Mouse (Mus musculus): ENCODE data around the gene Gm45208. TPM values are rescaled to one million over a fixed set of nuclear protein-coding genes. Genes with fewer than 3 reads are reported as not detected.

Gm45208 gene
- total and polyA plus RNA-seq, 2 experiments from 2014 or later = 0.71 TPM; not detected in 1

DNA sequence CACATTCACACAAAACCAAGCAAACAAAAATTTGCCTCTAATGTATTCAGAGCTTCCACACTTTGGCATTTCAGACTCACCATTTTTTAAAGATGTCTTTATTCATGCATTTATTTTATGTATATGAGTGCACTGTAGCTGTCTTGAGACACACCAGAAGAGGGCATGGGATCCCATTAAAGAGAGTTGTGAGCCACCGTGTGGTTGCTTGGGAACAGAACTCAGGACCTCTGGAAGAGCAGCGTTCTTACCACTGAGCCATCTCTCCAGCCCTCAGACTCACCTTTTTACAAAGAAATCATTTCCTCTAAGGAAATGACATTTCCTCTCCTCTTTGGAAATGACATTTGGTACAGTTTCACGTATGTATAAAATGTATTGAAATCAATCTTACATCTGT, 43.1 kb upstream of the Gm45208 start:
- H3K27me3 ChIP-seq (ENCODE audit: insufficient read depth, low read length) = no peaks in the 10 kb centered on the region
- ATAC-seq (ENCODE audit: low FRiP score) = no peak
- WGBS = 42% methylated on average over 3 of the region's 3 CpGs
- no peaks in the 10 kb centered on the region for H3K4me1 ChIP-seq (ENCODE audit: insufficient read depth, low read length)
- TF ChIP-seq CTCF (IDR thresholded peaks at IDR 0.05) = no peak; the same call in 1 of the 2 replicates
- no peaks in the 10 kb centered on the region for H3K36me3 ChIP-seq (ENCODE audit: insufficient read depth, low read length)
- H3K4me2 ChIP-seq (ENCODE audit: low read depth, low read length, poor library complexity, severe bottlenecking) = no peak overlapping the region
- H3K9ac ChIP-seq (replicated peaks; ENCODE audit: low read length, poor library complexity, severe bottlenecking) = no peak overlapping the region
- DNase-seq (ENCODE audit: low spot score) = no peak
- H3K27ac ChIP-seq (ENCODE audit: low read depth, low read length) = no peak overlapping the region
- H3K9me3 ChIP-seq (ENCODE audit: low read length) = no peaks in the 10 kb centered on the region
- H3K4me3 ChIP-seq (ENCODE audit: low read depth, low read length) = no peak overlapping the region

DNA sequence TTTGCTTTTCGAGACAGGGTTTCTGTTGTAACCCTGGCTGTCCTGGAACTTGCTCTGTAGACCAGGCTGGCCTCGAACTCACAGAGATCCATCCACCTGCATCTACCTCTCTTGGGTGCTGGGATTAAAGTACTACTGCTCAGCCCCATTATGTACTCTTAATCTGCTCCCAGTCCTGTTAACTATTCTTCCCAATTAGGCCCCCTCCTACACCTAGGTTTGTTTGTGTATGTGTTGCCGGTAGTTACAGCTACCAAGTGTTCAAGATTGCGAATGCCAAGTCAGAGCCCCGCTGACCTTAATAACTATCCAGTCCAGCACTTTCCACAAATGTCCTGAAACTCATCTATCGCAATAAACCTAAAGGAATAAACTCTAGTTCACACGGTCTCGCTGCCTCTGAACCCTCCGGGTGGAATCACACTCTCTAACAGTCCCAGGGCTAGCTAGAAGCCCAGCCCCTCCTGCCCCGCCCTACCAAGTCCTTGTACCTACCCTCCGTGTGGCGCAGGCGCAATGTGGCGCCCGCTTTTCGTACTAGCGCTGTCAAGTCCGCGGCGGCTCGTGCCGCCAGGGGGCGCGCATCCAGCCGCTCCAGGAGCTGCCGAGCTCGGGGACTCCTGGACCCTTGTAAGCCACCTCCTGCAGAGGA, 42.5 kb upstream of the Gm45208 start:
- H3K36me3 ChIP-seq (ENCODE audit: insufficient read depth, low read length) = no peaks in the 10 kb centered on the region
- DNase-seq (ENCODE audit: low spot score) (peak; percentile 87), ATAC-seq (ENCODE audit: low FRiP score) (peak; percentile 85)
- H3K4me1 ChIP-seq (ENCODE audit: insufficient read depth, low read length) = no peaks in the 10 kb centered on the region
- H3K4me3 ChIP-seq (ENCODE audit: low read depth, low read length) = peak overlapping the region; percentile 24
- H3K9ac ChIP-seq (replicated peaks; ENCODE audit: low read length, poor library complexity, severe bottlenecking) = no peak overlapping the region
- WGBS = 26% methylated on average over 27 of the region's 27 CpGs
- no peaks in the 10 kb centered on the region for H3K27me3 ChIP-seq (ENCODE audit: insufficient read depth, low read length)
- no peak overlapping the region for H3K27ac ChIP-seq (ENCODE audit: low read depth, low read length)
- peak; percentile 82 for TF ChIP-seq CTCF (IDR thresholded peaks at IDR 0.05)
- no peaks in the 10 kb centered on the region for H3K9me3 ChIP-seq (ENCODE audit: low read length)
- peak overlapping the region; percentile 45 for H3K4me2 ChIP-seq (ENCODE audit: low read depth, low read length, poor library complexity, severe bottlenecking)

DNA sequence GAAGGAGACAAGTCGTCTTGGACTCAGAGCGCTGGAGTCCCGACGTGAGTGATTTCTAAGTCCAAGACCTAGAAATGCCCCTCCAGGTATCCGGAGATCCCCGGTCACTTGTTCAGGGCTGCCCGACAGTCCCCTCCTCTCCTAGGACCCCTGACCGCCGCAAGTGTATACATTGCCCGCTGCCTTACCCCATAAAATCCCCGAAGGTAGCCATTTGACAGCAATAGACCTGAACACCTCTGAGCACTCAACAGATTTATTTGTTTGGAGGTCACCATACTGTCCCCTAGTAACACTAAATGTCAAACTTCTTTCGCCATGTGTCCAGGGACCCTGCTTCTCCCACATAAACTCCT, 42.0 kb upstream of the Gm45208 start:
- H3K9ac ChIP-seq (replicated peaks; ENCODE audit: low read length, poor library complexity, severe bottlenecking) = no peak overlapping the region
- peak overlapping the region; percentile 24 for H3K4me3 ChIP-seq (ENCODE audit: low read depth, low read length)
- no peak overlapping the region for H3K27ac ChIP-seq (ENCODE audit: low read depth, low read length)
- peak overlapping the region; percentile 45 for H3K4me2 ChIP-seq (ENCODE audit: low read depth, low read length, poor library complexity, severe bottlenecking)
- H3K4me1 ChIP-seq (ENCODE audit: insufficient read depth, low read length) = no peaks in the 10 kb centered on the region
- H3K36me3 ChIP-seq (ENCODE audit: insufficient read depth, low read length) = no peaks in the 10 kb centered on the region
- H3K27me3 ChIP-seq (ENCODE audit: insufficient read depth, low read length) = no peaks in the 10 kb centered on the region
- WGBS = 25% methylated on average over 12 of the region's 12 CpGs
- no peak for ATAC-seq (ENCODE audit: low FRiP score)
- DNase-seq (ENCODE audit: low spot score) = no peak
- no peak for TF ChIP-seq CTCF (IDR thresholded peaks at IDR 0.05)
- no peaks in the 10 kb centered on the region for H3K9me3 ChIP-seq (ENCODE audit: low read length)

DNA sequence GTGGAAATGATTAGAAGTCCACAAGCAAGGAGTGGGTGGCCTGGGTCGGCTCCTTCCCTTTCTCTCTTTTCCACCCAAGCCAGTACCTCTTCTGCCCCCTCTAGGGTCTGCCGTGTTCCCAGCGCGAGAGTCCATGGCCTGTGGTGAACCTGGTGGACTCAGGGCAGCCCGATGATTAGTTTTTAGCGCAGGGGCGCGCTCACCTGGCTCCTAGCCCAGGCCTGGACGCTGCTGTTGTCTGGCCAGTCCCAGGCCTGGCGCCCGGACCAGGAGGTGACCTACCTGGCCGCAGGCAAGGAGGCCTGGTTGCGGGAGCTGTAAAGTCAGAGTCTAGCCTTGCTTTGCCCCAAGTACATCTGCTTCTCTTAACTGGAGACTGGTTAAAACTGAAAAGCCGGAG, 41.2 kb upstream of the Gm45208 start, which contains the start of gene Magix:
Gene Magix (minus strand): TSS at position 388 of the 400 bp plus-strand sequence.
- ATAC-seq (ENCODE audit: low FRiP score) (no peak), DNase-seq (ENCODE audit: low spot score) (no peak)
- H3K36me3 ChIP-seq (ENCODE audit: insufficient read depth, low read length) = no peaks in the 10 kb centered on the region
- 72% methylated on average over 10 of the region's 14 CpGs for WGBS
- no peak within 1 kb of the TSS for H3K9ac ChIP-seq (replicated peaks; ENCODE audit: low read length, poor library complexity, severe bottlenecking)
- H3K4me3 ChIP-seq (ENCODE audit: low read depth, low read length) = peak within 1 kb of the TSS; percentile 24
- TF ChIP-seq CTCF (IDR thresholded peaks at IDR 0.05) = no peak
- no peaks in the 10 kb centered on the region for H3K9me3 ChIP-seq (ENCODE audit: low read length)
- H3K4me2 ChIP-seq (ENCODE audit: low read depth, low read length, poor library complexity, severe bottlenecking) = peak within 1 kb of the TSS; percentile 45
- no peaks in the 10 kb centered on the region for H3K27me3 ChIP-seq (ENCODE audit: insufficient read depth, low read length)
- H3K4me1 ChIP-seq (ENCODE audit: insufficient read depth, low read length) = no peaks in the 10 kb centered on the region
- H3K27ac ChIP-seq (ENCODE audit: low read depth, low read length) = no peak within 1 kb of the TSS

DNA sequence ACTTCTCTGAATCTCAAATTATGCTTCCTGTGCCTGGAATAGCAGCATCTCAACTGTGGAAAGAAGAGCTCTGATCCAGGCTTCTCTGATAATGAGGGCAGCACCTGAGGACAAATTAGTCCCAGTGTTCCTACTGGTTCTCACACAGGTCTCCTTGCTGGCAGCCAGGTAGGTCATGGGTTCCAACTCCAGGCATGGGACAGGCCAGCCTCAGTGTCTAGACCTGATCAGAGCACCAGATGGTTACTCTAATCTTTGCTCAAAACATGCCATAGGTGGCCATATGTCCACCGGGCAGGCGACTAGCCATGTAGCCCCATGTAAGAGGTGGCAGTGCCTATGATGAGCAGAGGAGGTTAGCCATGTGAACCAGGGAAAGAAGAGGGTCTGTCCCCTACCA, 33.7 kb upstream of the Gm45208 start:
- DNase-seq (ENCODE audit: low spot score) (no peak), ATAC-seq (ENCODE audit: low FRiP score) (no peak)
- H3K4me1 ChIP-seq (ENCODE audit: insufficient read depth, low read length) = no peaks in the 10 kb centered on the region
- H3K27me3 ChIP-seq (ENCODE audit: insufficient read depth, low read length) = no peaks in the 10 kb centered on the region
- no peak overlapping the region for H3K4me3 ChIP-seq (ENCODE audit: low read depth, low read length)
- H3K9me3 ChIP-seq (ENCODE audit: low read length) = no peaks in the 10 kb centered on the region
- no peak for TF ChIP-seq CTCF (IDR thresholded peaks at IDR 0.05)
- 68% methylated on average over 2 of the region's 2 CpGs for WGBS
- no peak overlapping the region for H3K9ac ChIP-seq (replicated peaks; ENCODE audit: low read length, poor library complexity, severe bottlenecking)
- no peak overlapping the region for H3K27ac ChIP-seq (ENCODE audit: low read depth, low read length)
- H3K4me2 ChIP-seq (ENCODE audit: low read depth, low read length, poor library complexity, severe bottlenecking) = no peak overlapping the region
- no peaks in the 10 kb centered on the region for H3K36me3 ChIP-seq (ENCODE audit: insufficient read depth, low read length)

DNA sequence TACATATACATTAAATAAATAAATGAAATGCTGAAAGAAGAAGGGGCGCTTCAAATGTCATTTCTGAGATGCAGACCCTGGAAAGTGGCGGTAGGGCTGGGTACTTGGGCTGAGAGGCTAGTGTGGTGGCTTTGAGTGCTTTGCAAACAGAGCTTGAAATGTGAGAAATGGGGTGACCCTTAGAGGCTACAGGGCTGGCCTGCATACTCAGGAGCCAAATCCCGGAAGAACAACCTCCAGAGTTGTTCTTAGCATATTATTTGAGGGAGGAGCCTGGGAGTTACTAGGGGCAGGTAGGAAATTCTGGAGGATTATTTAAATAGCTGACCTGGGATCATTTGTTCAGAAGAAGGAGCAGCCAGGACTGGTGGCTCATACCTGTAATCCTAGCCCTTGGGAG, 31.6 kb upstream of the Gm45208 start:
- Histone ChIP-seq H3K36me3 (ENCODE audit: insufficient read depth, low read length) (no peaks in the 10 kb centered on the region), H3K4me2 (ENCODE audit: low read depth, low read length, poor library complexity, severe bottlenecking) (no peak overlapping the region), H3K27ac (ENCODE audit: low read depth, low read length) (no peak overlapping the region), H3K27me3 (ENCODE audit: insufficient read depth, low read length) (no peaks in the 10 kb centered on the region), H3K9ac (replicated peaks; ENCODE audit: low read length, poor library complexity, severe bottlenecking) (no peak overlapping the region), H3K4me1 (ENCODE audit: insufficient read depth, low read length) (no peaks in the 10 kb centered on the region), H3K4me3 (ENCODE audit: low read depth, low read length) (no peak overlapping the region), H3K9me3 (ENCODE audit: low read length) (no peaks in the 10 kb centered on the region)
- ATAC-seq (ENCODE audit: low FRiP score) (no peak), DNase-seq (ENCODE audit: low spot score) (no peak)
- TF ChIP-seq CTCF (IDR thresholded peaks at IDR 0.05) = no peak
- WGBS = 66% methylated on average over 3 of the region's 3 CpGs

All from midbrain, postnatal 0 days (tissue).